Mouse (Mus musculus): ENCODE results near the gene Depdc5. TPM values are rescaled to one million over a fixed set of nuclear protein-coding genes. Genes with fewer than 3 reads are reported as not detected.
"Not testable (repeated sequence)": the region's sequence is repeated elsewhere in the genome, so short reads cannot be mapped to it uniquely, and the experiment has no call there.

The Depdc5 gene
- polyA plus RNA-seq, 1 experiment, result 15.5 TPM

DNA sequence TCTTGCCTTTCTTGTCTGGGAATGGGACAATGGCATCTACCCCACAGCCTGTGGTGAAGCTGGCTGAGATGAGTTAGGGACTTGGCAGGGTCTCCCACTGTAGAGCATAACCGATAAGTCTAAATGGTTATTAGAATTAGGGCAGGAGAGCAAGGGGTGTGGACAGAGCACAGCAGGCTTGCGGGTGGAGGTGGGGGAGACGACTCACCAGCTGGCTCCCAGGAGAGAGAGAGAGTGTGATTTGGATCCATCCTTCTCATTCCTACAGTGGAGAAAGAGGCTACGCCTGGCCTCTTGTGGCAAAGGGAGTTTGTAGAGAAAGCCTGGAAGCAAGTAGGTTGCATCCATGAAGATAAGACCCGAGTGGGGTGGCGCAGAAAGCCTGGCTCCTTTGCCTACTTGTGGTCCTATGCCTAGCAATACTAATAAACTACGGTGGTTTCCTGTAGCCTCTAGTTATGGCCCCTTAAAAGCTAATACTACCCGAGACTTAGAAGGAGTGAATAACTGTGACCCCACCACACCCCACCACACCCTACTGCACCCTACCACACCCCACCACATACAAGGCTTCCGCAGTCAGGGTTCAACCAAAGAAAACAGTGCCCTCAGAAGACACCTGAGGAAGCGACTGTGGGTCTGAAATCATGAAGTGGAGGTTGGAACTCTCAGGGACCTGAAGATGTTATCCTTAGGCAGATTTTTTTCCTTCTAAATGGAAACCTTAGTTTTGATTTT lies 168.7 kb downstream of the Depdc5 start:
- H3K4me2 ChIP-seq (ENCODE audit: low read depth), result no peak overlapping the region
- H3ac ChIP-seq (ENCODE audit: control insufficient read depth, insufficient read length), result no peak overlapping the region
- peaks cover 6% of the 10 kb centered on the region for H3K36me3 ChIP-seq (ENCODE audit: control insufficient read depth, insufficient read depth)
- TF ChIP-seq MAX (IDR thresholded peaks at IDR 0.05; ENCODE audit: low read depth) (no peak), MYOD1 (IDR thresholded peaks at IDR 0.05; ENCODE audit: control insufficient read depth in 1 of 3, insufficient read length in 2 of 3, low read depth in 2 of 3) (no peak), USF1 (IDR thresholded peaks at IDR 0.05; ENCODE audit: low read depth) (no peak)
- no peaks in the 10 kb centered on the region for H3K27me3 ChIP-seq (ENCODE audit: control insufficient read depth, insufficient read depth, insufficient read length)
- H3K4me3 ChIP-seq, result no peak overlapping the region
- no peaks in the 10 kb centered on the region for H3K79me2 ChIP-seq (ENCODE audit: control insufficient read depth, insufficient read depth)

DNA sequence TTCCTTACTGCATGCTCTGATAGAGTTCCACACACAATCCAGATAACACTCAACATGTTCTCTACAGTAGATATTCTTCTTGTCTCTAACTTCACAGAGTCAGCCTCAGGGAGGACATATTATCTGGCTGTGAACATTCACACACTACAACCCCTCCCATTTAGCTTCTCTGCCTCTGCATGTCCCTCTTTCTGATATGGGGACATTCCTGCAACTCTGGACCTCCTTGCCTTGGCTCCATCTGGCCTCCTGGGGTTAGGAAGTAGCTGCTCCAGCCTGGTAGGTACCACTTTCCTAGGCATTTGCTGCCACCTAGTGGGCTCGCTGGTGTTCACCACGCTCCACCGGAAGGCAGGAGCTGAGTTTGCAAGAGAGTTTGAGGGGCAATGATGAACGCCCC lies 169.6 kb downstream of the Depdc5 start:
- Histone ChIP-seq H3K27me3 (ENCODE audit: control insufficient read depth, insufficient read depth, insufficient read length) (no peaks in the 10 kb centered on the region), H3K4me2 (ENCODE audit: low read depth) (no peak overlapping the region), H3K36me3 (ENCODE audit: control insufficient read depth, insufficient read depth) (peaks cover under 1% of the 10 kb centered on the region), H3K79me2 (ENCODE audit: control insufficient read depth, insufficient read depth) (no peaks in the 10 kb centered on the region), H3ac (ENCODE audit: control insufficient read depth, insufficient read length) (no peak overlapping the region), H3K4me3 (no peak overlapping the region)
- TF ChIP-seq E2F4 (IDR thresholded peaks at IDR 0.05; ENCODE audit: insufficient read depth) (no peak), SRF (IDR thresholded peaks at IDR 0.05; ENCODE audit: control insufficient read depth, insufficient read length, low read depth) (no peak), POLR2A (IDR thresholded peaks at IDR 0.05; ENCODE audit: insufficient read length, low read depth) (no peak), POLR2AphosphoS2 (IDR thresholded peaks at IDR 0.05; ENCODE audit: insufficient read length, low read depth) (no peak), MAX (IDR thresholded peaks at IDR 0.05; ENCODE audit: low read depth) (no peak), TCF3 (IDR thresholded peaks at IDR 0.05; ENCODE audit: insufficient read length, low read depth) (no peak), CEBPB (IDR thresholded peaks at IDR 0.05; ENCODE audit: insufficient read depth, poor library complexity, severe bottlenecking) (no peak), REST (IDR thresholded peaks at IDR 0.05; ENCODE audit: insufficient read depth, insufficient read length) (no peak), TCF12 (IDR thresholded peaks at IDR 0.05; ENCODE audit: insufficient read depth, poor library complexity, severe bottlenecking) (no peak), MYOD1 (IDR thresholded peaks at IDR 0.05; ENCODE audit: control insufficient read depth in 1 of 3, insufficient read length in 2 of 3, low read depth in 2 of 3) (no peak), MYOG (IDR thresholded peaks at IDR 0.05; ENCODE audit: control insufficient read depth in 1 of 3, insufficient read depth in 1 of 3, insufficient read length in 2 of 3, low read depth in 2 of 3) (no peak), USF1 (IDR thresholded peaks at IDR 0.05; ENCODE audit: low read depth) (no peak)

DNA sequence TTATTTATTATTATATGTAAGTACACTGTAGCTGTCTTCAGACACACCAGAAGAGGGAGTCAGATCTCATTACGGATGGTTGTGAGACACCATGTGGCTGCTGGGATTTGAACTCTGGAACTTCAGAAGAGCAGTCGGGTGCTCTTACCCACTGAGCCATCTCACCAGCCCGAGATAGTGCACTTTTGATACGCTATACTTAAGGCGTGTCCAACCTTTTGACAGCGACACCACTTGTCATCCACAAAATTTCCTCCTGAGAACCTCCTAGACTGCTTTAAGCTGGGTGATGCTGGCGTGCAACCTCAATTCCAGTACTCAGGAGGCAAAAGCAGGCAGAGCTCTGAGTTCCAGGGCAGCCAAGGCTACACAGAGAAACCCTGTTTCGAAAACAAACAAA lies 170.1 kb downstream of the Depdc5 start:
- H3K27me3 ChIP-seq (ENCODE audit: control insufficient read depth, insufficient read depth, insufficient read length); H3K79me2 ChIP-seq (ENCODE audit: control insufficient read depth, insufficient read depth); H3K36me3 ChIP-seq (ENCODE audit: control insufficient read depth, insufficient read depth): not testable (repeated sequence)

DNA sequence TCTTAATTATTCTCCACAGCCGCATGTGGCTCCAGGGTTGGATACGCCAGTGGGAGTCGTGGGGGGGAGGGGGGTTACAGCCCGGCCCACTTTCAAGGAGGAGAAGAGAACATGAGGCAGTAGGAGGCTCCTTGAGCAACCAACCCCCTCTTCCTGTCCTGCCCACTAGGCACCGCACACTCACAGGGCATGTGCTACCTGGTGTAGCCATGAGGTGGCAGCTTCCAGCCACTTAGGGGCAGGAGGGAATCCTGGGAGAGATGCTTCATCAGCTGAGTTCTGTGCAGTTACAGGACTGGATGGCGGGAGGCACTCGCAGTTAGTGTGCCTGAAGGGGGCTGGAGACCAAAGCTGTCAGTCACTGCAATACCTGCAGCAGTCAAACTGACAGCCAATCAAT lies 170.6 kb downstream of the Depdc5 start:
- TF ChIP-seq MYOD1 (IDR thresholded peaks at IDR 0.05; ENCODE audit: control insufficient read depth in 1 of 3, insufficient read length in 2 of 3, low read depth in 2 of 3), result no peak
- no peak for TF ChIP-seq POLR2A (IDR thresholded peaks at IDR 0.05; ENCODE audit: insufficient read length, low read depth)
- no peak overlapping the region for H3K4me2 ChIP-seq (ENCODE audit: low read depth)
- H3K4me3 ChIP-seq, result no peak overlapping the region
- H3K27me3 ChIP-seq (ENCODE audit: control insufficient read depth, insufficient read depth, insufficient read length), result no peaks in the 10 kb centered on the region
- H3ac ChIP-seq (ENCODE audit: control insufficient read depth, insufficient read length), result no peak overlapping the region
- no peaks in the 10 kb centered on the region for H3K79me2 ChIP-seq (ENCODE audit: control insufficient read depth, insufficient read depth)
- no peaks in the 10 kb centered on the region for H3K36me3 ChIP-seq (ENCODE audit: control insufficient read depth, insufficient read depth)

More for the DNA sequence above, 170.1 kb downstream of the Depdc5 start:
- H3ac ChIP-seq (ENCODE audit: control insufficient read depth, insufficient read length); H3K4me3 ChIP-seq; H3K4me2 ChIP-seq (ENCODE audit: low read depth): not testable (repeated sequence)

DNA sequence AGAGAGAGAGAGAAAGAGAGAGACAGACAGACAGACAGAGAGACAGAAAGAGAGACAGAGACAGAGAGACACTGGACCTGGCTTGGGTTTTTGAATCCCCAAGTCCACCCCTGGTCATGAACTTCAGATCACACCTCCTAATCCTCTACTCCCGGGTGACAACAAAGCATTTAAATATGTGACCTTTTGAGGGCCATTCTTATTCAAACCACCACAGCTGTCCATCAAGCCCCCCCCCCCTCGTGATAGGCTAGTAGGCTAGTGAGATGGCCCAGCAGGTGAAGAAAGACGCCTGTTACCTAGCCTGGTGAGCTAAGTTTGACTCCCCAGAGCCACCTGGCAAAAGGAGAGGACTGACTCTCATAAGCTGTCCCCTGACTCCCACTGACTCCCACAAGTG lies 171.4 kb downstream of the Depdc5 start:
- TF ChIP-seq SRF (IDR thresholded peaks at IDR 0.05; ENCODE audit: control insufficient read depth, insufficient read length, low read depth), result no peak
- TF ChIP-seq E2F4 (IDR thresholded peaks at IDR 0.05; ENCODE audit: insufficient read depth), result no peak
- no peak for TF ChIP-seq MYOD1 (IDR thresholded peaks at IDR 0.05; ENCODE audit: control insufficient read depth in 1 of 3, insufficient read length in 2 of 3, low read depth in 2 of 3)
- no peak for TF ChIP-seq POLR2AphosphoS2 (IDR thresholded peaks at IDR 0.05; ENCODE audit: insufficient read length, low read depth)
- no peak for TF ChIP-seq TCF3 (IDR thresholded peaks at IDR 0.05; ENCODE audit: insufficient read length, low read depth)
- TF ChIP-seq CEBPB (IDR thresholded peaks at IDR 0.05; ENCODE audit: insufficient read depth, poor library complexity, severe bottlenecking), result no peak
- no peak for TF ChIP-seq MAX (IDR thresholded peaks at IDR 0.05; ENCODE audit: low read depth)
- no peak for TF ChIP-seq TCF12 (IDR thresholded peaks at IDR 0.05; ENCODE audit: insufficient read depth, poor library complexity, severe bottlenecking)
- TF ChIP-seq MYOG (IDR thresholded peaks at IDR 0.05; ENCODE audit: control insufficient read depth in 1 of 3, insufficient read depth in 1 of 3, insufficient read length in 2 of 3, low read depth in 2 of 3), result no peak
- TF ChIP-seq REST (IDR thresholded peaks at IDR 0.05; ENCODE audit: insufficient read depth, insufficient read length), result no peak
- no peak for TF ChIP-seq USF1 (IDR thresholded peaks at IDR 0.05; ENCODE audit: low read depth)
- TF ChIP-seq POLR2A (IDR thresholded peaks at IDR 0.05; ENCODE audit: insufficient read length, low read depth), result no peak
- Histone ChIP-seq H3ac (ENCODE audit: control insufficient read depth, insufficient read length) (no peak overlapping the region), H3K4me2 (ENCODE audit: low read depth) (no peak overlapping the region), H3K4me3 (no peak overlapping the region), H3K27me3 (ENCODE audit: control insufficient read depth, insufficient read depth, insufficient read length) (no peaks in the 10 kb centered on the region), H3K36me3 (ENCODE audit: control insufficient read depth, insufficient read depth) (no peaks in the 10 kb centered on the region), H3K79me2 (ENCODE audit: control insufficient read depth, insufficient read depth) (no peaks in the 10 kb centered on the region)

Measured in myocyte (in vitro differentiated cells).